Mouse (Mus musculus) MEL-GATA-1-ER (cell line): Measurements from ENCODE around the gene Otud4.
"Not testable (repeated sequence)": the region's sequence is repeated elsewhere in the genome, so short reads cannot be mapped to it uniquely, and the experiment has no call there.

Experiments used
- DNase-seq: peaks from one replicate; pipeline ENCODE4 v3.0.0-alpha.2; 2012; ENCODE audit warnings: low read depth; ENCODE audit errors: extremely low read depth

Gene Otud4

DNA sequence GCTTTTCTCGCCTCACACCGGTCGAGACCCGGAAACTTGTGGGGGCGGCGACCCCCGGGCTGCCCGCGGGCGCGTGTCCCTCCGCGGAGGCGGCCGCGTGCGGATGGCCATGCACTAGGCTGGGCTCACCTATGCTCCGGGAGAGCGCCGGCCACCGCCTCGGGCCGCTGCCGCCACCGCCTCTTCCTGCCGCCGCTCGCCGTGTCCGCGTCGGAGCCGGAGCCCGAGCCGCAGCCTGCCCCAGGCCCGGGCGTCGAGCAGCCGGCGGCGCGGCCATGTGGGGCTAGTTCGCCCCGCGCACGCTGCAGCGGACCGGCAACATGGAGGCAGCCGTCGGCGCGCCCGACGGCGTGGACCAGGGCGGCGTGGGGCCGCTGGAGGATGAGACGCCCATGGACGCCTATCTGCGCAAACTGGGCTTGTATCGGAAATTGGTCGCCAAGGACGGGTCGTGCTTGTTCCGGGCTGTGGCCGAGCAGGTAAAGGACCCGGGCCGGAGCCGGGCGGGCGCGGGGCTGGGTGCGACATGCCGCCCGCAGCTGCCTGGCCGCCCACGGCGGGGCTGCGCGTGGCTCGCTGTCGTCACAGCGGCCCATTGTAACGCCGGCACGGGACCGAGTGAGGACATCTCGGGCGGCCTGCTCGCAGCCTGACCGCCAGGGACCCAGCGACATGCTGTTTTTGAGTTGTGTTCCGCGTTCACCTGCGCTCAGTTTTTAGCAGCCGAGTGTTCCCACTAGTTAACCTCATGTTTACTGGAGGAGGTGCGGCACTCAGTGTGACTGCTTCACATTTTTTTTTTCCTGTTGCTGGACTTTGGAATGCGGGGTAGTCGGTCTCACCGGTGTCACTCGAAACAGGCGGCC lies at the start of gene Otud4:
TSS of gene Otud4 (plus strand) at position 33 of the 866 bp plus-strand sequence.
- DNase-seq, result no peak

DNA sequence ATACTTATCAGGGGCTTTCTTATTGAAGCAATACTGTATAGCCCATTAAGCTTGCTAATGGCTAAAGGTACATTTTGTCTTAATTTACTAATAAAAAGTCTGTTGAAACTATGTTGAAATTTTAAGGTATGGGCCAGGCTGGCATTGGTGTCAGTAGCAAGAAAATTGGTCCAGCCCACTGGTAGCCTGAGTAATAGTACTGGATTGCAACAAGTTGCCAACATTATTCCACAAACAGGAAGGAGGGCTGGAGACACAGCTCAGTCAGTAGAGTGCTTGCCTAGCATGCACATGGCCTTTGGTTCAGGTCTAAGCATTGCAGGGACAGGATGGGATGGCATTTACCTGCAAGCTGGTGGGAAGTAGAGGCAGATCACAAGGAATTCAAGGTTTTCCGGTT lies 38.5 kb upstream of the Otud4 start:
- DNase-seq, result no peak

DNA sequence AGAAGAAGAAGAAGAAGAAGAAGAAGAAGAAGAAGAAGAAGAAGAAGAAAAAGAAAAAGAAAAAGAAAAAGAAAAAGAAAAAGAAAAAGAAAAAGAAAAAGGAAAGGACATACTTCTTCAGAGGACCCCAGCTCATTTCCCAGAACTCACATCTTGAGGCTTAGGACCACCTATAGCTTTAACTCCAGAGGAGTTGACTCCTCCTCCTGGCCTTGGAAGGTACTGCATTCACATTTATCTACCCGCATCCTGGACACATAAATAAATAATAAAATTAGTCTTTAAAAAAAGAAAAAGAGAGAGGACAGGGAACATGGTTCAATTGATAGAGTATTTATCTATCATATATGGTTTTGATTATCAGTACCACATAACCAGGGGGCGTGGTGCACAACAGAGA lies 36.2 kb upstream of the Otud4 start:
- DNase-seq, result not testable (repeated sequence)

DNA sequence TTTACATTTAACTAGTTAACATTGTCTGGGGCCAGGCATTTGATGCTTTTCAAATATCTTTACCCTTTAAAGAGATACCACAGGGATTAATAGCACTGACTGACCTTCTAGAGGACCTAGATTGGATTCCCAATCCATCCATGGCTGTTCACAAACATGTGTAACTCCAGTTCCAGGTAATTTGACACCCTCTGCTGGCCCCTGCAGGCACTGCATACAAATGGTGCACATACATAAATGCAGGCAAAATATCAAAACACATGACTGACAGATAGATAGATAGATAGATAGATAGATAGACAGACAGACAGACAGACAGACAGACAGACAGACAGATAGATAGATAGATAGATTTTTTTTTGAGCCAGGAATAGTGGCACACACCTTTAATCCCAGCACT lies 33.2 kb upstream of the Otud4 start:
- no peak for DNase-seq

DNA sequence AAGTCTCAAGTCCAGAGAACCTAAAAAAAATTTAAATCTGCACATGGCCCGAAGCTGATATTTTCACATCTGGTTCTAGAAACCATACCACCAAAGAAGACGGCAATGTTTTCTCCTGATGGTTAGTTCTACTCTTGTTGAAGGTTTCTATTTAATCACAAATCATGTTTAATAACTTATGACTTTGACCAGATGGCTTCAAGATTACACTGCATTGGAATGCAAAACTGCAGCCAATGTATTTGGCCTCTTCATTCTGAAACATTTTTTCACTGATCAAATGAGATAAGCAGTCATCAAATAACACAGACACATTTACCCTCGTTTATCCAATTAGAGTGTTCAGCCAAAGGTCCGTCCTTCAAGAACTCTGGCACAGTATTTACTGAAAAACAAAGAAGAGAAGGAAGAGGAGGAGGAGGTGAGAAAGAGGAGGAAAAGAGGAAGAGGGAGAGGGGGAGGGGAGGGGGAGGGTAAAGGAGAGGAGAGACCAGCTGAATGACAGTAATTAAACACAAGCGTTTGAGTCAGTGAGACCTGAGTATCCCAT lies 32.6 kb upstream of the Otud4 start:
- no peak for DNase-seq

- no peak for DNase-seq
These were observed 30.7 kb upstream of the Otud4 start for GRCm38 (mm10) chr8:79608701-79609100.

GRCm38 (mm10) chr8:79610268-79610667 lies 29.1 kb upstream of the Otud4 start:
- DNase-seq, result no peak

DNA sequence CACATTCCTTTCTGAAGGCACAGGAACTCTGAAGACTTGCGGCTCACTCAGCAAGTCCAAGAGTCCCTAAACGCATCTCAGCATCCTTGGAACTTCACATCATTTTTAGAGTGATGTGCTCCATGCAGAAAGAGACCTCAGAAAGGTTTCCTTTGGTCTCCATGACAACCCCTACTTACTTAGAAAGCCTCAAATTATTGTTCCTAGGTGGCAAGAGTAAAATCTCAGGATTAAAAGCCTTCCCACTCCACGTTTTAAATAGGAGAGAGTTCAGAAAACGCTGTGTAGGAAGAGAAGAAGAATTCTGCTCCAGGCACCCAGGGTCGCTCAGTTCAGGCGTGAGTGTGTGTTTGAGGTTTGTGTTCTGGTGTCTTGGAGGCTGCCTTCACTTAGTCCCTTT lies 27.1 kb upstream of the Otud4 start:
- DNase-seq, result no peak

DNA sequence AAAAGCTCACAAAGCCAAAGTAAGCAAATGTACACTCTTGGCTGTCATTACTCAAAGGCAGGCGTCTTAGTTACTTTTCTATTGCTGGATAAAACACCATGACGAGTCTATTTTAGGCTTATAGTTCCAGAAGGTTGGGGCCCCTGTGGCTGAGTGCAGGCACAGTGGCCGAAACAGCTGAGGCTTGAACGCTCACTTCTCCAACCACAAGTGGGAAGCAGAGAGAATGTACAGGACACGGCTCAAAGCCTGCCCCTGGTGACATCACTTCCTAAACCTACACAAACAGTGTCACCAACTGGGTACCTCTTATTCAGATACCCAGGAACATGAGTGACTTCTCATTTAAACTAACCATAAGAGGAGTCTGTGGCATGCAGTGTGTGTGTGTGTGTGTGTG lies 26.5 kb upstream of the Otud4 start:
- DNase-seq, result no peak

DNA sequence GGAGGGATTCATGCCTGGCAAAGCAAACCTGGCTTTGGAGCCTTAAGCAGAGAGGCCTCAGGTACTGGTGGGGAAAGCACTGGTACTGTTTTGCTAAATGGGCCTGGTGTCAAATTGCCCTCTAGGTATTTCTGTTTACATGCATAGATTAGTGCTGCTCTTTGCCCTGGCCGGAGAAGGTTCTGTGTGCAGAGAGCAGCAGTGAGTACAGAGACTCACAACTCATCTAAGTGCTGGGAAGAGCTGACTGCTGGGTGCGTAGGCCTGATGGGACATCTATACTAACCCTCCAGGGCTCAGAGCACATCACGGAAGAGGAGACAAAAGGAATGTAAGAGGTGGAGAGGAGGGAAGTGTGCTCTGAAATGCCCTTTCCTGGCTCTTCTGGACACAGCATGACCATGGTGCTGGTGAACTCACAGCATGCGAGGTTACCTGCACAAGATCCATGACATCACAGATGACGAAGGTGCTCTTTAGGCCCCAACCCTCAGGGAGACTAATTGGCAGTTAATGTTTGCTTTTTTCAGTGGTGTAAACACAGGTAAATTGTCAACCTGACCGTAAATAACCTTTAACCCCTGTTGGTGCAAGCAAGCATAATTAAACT lies 23.6 kb upstream of the Otud4 start:
- DNase-seq, result no peak

GRCm38 (mm10) chr8:79618906-79619305 lies 20.5 kb upstream of the Otud4 start:
- no peak for DNase-seq

- DNase-seq, result no peak
These were observed 20.1 kb upstream of the Otud4 start for GRCm38 (mm10) chr8:79619353-79619752.

DNA sequence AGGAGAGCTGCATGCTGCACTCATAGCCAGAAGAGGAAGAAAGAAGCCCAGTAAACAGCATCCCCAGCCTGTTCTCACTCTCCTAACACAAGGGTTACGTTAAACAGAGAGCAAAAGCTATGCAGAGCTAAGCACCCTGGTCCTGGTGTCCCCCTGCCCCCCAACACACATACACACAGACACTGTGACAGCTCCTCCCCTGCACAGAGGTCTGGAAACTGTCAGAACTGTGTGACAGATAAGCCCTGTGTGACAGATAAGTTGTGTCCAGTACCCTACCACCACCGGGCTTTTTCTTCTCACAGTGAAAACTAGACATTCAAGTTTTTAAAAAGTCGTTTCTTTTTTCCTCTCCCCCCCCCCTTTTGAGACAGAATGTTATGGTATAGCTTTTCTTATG lies 19.4 kb upstream of the Otud4 start:
- no peak for DNase-seq

DNA sequence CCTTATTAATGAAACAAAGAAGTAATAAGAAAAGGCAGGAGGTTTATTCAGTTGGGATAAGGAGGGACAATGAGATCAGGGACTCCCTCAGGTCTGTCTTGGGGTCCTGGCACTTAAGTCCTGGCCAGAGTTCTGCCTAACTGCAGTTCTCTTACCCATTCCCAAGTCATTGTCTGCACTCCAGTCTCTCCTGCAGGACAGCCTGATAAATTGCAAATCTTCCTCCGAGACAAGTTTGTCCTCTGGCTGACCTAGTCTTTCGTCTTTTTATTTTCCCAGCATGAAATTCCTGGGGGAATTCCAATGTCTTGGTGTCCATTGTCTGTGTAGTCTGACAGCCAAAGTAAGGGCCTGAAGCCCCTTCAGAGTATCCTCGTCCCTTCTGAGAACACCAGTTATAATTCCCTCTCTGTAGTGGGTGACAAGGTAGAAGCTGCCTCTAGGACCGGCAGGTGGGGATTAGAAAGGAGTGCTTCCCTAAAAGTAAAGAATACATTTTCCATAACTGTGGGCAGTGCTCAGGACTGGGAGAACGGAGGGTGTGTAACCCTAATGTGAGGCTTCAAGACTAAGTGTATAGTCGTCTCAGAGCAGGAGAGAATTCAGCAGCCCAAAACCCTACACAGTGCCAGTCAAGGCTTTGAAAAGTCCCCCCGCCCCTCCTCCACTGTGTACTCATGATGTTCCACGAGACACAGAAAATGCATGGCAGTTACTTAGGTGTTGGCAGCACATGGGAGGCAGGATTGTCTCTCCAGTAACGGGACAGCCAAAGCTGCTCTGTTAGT lies 18.7 kb upstream of the Otud4 start:
- DNase-seq, result no peak

DNA sequence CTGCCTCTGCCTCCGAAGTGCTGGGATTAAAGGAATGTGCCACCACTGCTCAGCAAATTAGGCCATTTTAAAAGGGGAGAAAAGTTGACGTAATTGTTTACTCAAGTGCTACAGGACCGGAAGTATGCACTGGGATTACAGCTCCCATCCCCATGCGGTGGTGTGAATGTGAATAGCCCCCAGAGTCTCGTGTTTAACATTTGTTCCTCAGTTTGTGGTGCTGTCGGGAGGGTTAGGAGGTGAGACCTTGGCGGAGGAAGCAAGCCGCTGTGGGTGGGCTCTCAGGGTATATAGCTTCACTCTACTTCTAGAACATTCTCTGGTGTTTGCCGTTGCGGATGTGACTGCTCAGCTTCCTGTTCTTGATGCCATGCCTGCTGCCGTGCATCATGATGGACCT lies 17.1 kb upstream of the Otud4 start:
- DNase-seq, result no peak

GRCm38 (mm10) chr8:79623351-79623750 lies 16.1 kb upstream of the Otud4 start:
- no peak for DNase-seq

DNA sequence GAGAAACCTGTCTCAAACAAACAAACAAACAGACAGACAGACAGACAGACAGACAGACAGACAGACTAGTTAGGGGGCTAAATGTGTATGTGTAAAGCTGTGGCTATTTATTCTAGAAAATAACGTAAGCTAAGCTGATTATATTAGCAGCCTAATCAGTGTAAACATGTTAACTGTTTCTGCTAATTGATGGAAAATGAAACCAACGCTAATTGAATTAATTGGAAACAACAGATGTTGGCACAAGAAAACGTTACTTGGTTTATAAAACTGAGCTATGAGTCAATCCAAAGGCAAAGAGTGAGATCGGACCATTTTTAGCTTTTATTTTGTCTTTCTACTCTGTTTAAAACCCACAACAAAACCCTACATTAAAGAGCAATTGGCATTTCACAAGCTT lies 15.0 kb upstream of the Otud4 start:
- DNase-seq, result no peak

DNA sequence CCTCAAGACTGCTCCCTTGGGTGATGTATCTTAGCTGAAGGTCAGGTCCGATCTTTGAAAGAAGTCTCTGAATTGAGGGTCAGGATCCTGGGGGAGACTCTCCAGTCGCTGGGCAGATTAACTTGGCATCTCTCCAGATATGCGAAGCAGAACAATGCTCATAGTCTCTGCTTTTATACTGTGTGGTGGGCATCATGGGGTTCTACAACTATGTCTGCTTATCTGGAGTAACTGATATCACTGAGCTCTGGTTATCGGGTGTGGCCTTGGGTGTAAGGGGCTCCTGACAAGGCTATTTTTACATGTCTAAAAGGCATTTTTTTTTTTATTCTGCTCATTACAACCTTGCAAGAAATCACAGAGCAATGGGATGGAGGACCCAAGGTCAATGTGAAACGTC lies 13.2 kb upstream of the Otud4 start:
- DNase-seq, result no peak

GRCm38 (mm10) chr8:79635491-79635890 lies 3.9 kb upstream of the Otud4 start:
- DNase-seq, result no peak

- no peak for DNase-seq
These were observed 3.3 kb upstream of the Otud4 start for GRCm38 (mm10) chr8:79636151-79636550.

- DNase-seq, result no peak
These were observed 2.2 kb upstream of the Otud4 start for GRCm38 (mm10) chr8:79637237-79637636.
